Mouse (Mus musculus): ENCODE results near the gene Prkar1b.

Gene Prkar1b

DNA sequence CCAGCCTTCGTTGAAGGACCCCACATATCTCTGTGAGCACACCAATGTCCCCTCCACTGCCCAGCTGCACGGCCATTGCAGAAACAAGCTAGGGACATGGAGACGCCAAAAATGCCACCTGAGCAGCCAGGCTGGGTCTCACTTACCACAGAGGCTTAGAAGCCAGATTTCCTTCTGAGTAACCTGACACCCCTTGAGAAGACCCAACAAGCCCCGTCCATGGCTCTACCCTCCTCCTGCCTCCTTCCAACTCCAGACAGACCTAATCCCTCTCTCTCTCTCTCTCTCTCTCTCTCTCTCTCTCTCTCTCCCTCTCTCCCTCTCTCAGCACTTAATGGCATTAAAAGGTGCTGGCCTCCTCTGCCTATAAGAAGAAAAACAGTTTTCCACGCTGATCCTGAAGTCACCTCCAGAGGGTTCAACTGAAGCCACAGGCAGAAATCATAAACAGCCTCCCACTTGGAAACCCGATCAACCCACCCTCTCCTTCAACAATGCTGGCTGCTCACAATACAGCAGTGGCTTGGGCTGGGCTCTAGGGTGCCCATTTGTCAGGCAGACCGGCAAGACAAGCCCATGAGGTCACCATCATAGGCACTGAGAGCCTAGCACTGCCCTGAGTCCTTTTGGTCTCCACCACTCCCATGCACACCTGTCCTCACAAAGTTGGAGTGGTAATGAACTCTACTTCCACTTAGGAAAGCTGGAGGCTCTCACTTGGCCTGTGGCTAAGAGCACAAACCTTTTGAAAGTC lies 82.8 kb downstream of the Prkar1b start:
- DNase-seq (ENCODE audit: low read depth): no peak

DNA sequence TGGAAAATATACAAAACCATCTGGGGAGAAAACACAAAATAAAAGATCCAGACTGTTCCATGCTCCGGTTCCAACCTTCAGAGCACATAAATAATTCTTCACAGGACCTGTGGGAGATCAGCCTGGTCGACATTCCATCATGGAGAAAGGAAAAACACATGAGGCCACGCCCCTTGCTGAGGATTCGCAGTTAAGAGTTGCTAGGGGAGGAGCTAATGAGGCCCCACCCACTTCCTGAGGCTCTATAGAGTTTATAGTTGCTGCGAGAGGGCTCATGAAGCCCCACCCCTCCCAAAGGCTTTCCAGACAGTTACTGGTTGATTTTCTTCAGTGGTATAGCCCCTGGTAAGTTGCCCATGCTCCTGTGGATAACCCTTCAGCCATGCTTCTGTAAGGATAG lies 85.2 kb downstream of the Prkar1b start:
- no peak for DNase-seq (ENCODE audit: low read depth)

DNA sequence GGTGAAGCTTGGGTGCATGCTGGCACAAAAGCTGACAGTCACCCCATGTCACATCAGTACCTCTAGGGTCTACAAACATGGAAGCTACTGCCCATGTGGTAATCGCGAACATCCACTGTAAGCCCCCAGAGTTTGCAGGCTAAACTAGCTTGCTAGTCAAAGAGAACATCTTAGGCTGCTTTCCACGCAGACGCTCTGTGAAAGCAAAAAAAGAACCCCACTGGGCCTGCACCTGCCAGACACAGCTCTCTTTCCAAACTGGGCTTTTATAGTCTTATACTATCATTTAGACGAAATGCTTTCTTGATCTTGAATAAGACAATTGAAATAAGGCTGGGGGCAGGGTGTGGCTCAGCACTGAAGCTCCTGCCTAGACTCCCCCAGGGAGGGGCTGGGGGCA lies 88.1 kb downstream of the Prkar1b start:
- DNase-seq (ENCODE audit: low read depth): no peak

DNA sequence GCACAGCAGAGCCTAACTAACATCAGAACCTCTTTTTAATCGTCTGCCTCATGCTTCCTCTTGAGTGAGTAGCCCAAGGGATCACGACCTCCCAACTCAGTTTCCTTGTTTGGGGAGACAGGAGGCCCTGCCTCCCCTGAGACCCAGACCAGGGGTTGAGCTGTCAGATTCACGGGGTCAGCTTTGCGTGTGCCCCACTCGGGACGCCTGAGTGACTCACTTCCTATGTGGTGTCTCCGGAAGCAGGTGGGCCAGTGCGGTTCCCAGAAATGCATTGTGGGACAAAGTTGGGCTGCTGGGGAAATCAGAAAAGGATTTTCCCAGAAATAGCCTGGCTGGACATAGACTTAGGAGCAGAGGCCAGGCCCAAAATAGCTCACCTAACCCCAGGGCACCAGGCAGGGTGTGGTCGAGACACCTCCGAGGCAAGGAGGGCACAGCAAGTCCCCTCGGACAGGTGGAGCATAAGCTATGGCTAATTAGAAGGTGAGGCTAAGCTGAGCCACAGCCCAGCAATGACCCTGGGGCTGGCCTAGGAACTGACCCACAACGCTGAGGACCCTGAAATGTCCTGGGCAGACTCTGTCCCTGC lies 89.2 kb downstream of the Prkar1b start:
- DNase-seq (ENCODE audit: low read depth): no peak

DNA sequence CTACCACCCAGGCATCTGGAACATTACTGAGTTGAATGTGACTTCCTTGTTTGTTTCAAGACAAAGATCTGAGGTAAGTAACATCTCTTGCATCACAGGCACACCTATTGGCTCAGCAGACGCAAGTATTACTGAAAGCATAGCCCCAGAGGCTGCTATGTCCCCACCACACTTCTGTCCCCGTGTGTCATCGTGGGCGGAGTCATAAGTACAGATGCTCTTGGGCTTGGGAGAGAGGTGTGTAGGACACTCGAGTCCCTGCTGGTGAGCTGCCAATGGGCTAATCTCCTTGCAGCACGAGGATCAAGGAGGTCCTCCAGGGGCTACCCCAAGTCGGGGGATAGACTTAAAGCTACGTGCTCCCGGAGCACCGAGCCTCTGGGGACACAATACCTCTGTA lies 96.6 kb downstream of the Prkar1b start:
- DNase-seq (ENCODE audit: low read depth): no peak

DNA sequence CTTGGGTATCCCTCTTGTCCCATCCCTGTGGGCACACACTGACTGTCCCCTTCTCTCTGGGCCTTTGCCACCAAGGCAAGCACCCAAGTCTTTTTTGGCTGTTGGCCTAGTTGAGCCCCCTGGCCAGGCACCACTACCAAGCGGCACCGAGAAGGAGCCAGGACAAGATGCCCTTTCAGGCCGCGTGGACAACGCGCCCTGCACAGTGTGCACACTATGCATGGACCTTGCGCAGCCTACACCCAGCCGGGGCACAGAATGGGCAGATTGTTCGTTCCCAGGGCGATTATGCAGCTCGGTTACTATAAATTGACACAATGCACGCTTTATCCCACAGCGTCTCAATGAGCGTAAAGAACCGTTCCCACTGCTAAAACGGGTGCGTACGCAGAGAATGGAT lies 98.5 kb downstream of the Prkar1b start:
- no peak for DNase-seq (ENCODE audit: low read depth)

DNA sequence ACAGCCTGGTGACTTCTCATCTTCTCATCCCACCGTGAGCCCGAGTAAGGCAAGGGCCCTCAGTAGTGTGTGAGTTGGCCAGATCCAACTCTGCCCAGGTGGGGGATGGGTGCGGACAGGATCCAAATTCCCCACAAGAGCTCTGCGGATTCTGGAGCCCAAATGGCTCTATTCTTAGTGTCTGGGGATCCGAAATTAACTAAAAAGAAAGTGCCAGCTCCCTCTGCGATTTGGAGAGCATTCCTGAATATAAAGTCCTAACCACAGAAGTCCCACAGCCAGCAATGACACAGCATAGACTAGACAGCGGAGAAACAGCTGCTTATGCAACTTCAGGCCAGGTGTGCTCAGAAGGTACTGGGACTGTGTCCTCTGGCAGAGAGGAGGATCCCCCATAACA lies 100.4 kb downstream of the Prkar1b start:
- no peak for DNase-seq (ENCODE audit: low read depth)

DNA sequence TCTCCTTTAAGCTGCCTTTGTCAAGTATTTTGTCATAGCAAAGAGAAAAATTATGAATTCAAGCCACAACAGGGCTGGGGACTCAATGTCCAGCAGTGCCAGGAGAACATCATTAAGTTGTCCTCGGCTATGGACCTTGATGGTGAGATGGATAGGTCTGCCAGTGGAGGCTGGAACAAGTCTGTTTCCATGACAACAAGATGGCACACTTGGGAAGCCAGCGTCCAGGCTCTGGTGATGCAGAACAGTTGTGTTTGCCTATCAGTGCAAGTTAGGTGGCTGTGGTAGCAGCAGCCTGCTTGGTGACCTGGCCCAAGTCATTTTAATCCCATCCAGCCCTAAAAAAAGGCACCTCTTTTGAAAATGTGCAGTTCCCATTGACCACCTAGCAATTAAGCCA lies 102.6 kb downstream of the Prkar1b start:
- DNase-seq (ENCODE audit: low read depth): no peak

DNA sequence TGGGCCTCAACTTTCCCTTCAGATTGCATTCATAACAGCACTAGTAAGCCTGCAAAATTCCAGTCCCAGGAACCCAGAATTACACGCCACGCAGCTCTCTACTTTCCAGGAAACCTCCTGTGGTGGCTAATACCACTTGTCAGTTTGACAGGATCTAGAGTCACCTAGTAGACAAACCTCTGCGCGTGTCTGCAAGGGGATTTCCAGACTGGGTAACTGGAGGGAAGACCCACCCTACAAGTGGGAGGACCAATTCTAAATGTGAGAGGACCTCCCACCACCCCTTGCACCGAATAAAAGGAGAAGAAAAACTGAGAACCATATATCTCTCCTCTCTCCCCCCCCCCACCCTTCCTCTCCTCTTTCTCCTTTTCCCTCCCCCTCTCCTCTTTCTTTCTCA lies 103.2 kb downstream of the Prkar1b start:
- DNase-seq (ENCODE audit: low read depth): no peak

DNA sequence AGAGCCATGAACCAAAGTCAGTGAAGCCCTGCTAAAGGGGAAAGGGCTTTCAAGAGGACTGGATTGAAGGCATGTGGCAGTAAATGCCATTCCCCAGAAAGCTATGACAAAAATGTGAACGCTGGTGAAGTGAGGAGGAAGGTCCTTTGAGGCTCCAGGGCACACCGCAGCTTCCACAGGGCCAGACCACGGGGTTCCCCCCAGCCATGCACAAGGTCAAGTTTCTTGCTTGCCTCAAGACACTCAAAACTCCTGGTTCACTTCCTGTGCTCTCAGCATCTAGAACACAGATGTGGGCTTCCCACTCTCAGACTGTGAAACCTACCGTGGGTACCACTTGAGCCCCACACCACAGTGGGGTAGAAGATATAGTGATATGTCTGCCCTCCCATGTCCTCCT lies 106.3 kb downstream of the Prkar1b start:
- no peak for DNase-seq (ENCODE audit: low read depth)

DNA sequence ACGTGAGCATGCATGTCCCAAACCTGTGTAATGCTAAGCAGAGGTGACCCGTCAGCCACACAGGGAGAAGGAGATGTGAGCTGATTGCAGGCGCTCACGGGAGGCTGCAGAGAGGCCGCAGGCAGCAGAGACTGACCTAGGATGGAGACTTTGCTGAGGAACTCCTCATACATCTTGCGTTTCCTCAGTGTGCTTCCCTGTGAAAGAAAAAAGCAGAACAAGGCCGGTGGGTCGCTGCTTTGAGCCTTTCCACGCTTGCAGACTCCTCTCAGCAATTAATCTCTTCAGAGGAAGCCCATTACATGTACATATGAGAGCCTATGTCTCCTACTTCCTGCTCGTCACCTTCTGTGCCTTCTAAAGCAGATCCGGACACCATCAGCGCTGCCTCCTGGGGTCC lies 107.5 kb downstream of the Prkar1b start:
- DNase-seq (ENCODE audit: low read depth): no peak

DNA sequence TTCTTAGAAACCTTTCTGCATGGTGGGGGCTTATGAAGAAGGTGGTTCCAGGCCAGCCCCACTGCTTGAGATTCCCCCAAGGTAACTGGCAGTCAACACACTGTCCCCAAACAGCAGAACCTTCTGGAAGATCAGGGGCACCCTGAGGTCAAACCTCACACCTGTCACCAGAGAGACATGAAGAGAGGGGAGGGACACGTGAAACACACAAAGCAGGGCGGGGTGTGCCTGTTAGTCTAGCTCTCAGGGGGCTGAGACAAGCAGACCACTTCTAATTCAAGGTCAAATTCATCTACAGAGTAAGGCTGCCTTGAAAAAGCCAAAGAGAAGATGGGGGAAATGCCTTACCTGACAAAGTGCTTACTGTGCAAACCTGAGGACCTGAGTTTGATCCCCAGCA lies 114.6 kb downstream of the Prkar1b start:
- DNase-seq (ENCODE audit: low read depth): no peak

DNA sequence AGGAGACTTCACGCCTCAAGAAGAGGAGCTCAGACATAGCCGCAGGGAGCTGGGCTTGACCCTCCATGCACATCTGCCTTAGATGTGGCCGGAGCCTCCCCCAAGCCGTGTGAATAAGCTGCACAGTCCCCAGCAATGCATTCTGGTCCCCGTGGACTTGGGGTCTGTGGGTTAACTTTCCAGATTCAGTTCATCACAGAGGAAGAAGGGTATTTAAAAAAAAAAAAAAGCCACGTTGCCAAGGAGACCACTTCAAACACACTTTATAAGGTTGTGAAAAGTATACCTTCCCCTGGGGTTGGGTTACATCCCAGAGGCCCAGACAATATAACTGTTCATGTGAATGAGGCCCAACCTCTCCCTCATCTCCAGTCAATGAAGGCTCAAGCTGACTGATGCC lies 115.1 kb downstream of the Prkar1b start:
- no peak for DNase-seq (ENCODE audit: low read depth)

DNA sequence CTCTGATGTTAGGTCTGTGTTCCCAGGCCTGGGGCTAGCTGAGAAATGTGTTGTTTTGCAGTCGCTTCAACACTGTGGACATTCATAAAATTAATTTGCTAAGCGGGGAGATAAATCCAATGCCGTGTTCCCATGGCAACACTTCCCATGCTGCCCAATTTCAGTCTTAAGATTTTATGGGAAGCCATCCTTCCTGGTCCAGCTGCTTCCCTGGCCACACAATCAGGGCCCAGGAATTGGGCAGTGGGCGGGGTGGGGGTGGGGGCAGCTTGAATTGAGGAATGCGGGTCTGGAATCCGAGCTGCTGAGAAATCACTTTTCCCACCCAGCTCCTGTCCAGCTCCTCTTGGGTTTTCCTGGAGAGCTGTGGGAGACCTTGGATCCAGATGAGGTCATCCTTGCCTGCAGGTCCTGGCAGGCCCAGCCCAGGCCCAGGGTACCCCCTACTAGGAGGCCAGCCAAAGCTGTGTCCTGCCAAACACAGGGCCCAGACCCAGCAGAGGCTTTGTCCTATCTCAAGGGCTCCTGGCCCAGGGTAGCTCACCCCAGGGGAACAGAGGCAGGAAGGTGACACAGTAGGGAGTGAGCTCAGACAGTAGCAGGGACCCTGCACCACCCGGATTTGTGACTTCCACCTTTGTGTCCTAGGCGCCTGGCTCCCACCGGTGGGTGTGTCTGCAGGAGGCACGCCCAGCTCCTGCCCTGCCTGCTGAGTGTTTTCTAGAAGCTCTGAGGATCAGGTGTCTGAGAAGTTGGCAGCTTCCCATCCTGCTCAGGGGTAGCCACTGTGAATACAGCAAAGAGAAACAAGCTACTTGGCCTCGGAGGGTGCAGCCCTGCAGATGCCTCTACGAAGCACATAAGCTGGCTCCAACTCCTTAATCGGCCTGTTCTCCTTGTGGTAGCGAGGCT lies 116.1 kb downstream of the Prkar1b start:
- DNase-seq (ENCODE audit: low read depth): no peak

DNA sequence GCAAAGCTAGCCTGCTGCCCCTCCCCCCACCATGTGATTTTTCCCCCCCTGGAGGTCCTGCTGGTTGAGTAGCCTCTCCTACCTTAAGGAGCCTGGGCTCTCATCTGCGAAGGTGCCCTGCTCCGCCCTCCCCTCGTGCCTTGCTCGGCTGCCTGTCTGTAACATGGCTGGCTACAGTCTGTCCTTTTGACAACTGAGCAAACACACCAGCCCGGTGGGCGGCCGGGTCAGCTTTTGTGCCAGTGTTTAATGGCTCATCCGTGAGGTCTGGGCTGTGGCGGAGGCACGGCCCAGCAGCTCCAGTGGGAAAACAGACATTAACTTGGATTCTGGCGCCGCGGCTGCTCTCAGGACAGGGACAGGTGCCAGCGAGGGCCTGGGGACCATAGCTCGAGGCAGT lies 122.2 kb downstream of the Prkar1b start:
- no peak for DNase-seq (ENCODE audit: low read depth)

DNA sequence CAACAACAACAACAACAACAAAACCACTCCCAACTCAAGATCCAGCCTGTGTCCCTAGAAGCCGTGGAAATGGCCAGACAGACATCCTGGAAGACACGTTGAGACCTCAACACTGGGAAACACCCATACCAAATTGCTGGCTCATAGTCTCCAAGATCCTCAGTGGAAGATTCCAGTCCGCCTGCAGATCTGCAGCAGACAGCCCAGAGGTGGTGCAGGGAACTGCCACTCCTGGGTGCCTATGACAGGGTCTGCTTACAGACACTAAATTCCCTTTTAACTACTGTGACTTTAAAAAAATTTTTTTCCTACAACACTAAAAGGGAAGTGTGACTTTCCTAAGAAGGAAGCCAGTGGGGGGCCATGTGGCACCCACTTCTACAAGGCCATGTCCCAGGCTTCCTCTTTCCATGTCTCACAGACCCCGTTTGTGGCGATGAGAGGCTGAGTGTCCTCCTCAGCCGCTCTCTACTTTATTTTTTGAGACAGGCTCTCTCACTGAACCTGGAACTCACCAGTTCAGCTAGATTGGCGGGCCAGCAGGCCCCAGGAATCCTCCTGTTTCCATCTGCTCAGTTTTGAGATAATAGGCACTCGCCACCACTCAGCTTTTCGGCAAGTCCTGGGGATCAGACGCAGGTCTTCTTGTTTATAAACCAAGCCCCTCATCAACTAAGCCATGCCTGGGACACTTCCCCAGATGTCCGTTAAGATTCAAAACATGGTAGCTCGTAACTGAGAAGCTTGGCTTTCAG lies 125.3 kb downstream of the Prkar1b start:
- DNase-seq (ENCODE audit: low read depth): no peak

DNA sequence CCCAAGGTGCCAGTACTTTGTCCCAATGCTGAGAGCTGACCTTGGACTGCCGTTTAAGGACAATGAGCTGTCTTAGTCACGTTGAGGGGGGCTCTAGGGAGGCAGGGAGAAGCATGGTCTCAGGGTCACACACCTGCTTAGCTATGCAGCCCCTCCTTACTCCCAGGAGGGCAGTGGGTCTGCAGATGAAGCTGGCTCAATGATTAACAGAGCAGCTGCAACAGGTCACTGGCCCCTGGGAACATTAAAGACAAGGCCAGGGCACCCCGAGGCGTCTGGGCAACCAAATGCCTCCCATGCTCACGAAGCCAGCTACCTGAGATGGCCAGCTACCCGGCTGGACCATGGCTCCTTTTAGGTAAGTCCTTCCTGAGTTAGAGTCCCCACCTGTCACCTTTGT lies 129.2 kb downstream of the Prkar1b start:
- DNase-seq (ENCODE audit: low read depth): no peak

DNA sequence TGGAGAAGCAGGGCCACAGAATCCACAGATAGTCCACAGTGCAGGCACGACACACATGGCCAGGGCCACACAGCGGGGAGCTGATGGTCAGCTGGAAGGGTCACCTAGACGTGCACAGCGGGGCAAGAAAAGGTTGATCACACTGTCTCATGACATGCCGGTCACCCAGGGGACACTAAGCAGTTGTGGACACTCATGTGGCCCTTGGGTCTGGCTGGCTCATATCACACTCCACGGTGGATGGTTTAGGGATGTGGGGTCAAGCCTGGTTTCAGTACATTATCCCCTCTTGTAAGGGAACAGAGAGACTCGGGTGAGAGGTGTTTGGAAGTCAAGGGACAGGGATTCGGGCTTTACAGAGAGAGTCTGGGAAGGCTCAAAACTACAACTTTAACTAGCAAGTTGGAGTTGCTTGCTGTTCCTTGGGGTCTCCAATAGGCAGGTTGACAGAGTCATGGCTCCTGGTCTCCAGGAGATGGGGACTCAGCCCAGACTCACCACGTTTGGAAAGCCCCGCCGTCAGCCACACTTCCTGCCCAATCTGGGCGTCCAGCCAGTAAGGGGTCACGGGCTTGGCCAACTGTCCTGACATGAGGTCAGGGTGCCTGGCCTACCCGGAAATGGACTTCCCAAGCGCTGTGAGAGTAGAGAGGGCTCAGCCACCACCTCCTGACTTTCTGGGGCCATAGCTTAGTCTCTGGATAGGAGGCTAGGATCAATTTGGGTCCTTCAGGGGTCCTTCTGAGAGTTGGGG lies 132.3 kb downstream of the Prkar1b start:
- DNase-seq (ENCODE audit: low read depth): no peak

DNA sequence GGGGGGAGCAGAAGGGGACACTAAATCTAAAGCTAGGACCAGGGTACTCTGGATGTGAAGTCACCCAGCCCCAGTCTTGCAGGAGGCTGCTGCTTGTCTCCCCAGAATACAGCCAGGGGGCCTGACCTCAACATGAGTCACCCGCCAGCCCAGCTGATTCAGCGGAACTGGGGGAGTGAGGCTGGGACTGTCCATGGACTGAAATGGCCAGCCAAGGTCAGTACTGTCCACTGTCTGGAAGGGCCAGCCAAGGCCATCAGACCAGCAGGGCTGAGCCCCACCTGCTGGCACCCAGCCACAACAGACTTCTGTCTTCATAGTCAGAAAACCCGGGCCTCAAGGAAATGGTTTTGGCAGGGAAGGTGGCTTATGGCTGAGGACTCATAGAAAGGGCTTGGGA lies 134.7 kb downstream of the Prkar1b start:
- no peak for DNase-seq (ENCODE audit: low read depth)

DNA sequence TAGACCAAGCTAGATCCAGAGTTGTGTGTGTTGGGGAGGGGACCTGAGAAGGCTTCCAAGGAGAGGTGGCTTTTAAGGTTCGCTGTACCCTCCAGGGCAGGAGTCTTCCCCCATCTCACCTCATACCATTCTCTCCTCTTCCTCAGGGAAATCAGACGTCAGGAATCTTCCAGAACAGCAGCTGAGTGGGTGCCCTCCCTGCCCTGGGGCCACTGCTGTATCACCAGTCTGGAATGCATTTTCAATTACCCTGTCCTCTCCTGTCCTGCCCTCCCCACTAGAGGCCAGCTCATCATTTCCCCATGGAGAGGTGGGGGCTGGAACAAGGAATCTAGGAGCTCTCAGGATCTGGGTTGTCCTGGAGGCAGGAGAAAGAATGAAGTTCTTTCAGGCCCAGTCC lies 139.2 kb downstream of the Prkar1b start:
- DNase-seq (ENCODE audit: low read depth): no peak

DNA sequence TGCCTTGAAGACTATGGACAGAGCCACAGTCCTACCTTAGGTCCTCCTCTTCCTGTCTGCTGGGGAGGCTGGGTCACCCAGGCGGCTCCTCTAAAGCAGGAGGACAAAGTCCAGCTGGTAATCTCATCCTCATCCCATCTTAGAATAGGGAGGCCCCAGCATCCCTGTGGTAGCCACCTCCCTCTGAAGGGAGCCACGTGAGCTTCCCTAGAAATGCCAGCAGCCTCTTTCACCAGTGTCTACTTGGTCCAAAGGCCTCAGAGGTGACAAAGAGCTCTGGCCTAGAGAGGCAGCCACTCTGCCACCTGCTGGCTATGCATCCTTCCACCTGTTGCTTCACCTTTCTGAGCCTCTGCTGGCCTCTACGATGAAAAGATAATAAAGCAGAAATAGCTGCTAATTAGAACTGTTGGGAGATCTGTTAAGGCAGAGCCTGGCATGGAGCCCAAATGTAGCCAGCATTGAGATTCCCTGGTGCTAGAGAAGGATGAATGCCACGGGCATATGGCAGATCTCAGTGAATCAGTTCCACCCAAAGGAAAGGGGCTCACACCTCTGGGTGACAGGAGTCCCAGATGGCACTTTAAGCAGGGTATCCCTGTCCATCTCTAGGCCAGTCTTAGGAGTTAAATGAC lies 142.5 kb downstream of the Prkar1b start:
- no peak for DNase-seq (ENCODE audit: low read depth)

Data from naive thymus-derived CD4-positive, alpha-beta T cell, adult 2 months (primary cell).